Mouse (Mus musculus) cortical plate, adult 2 months (tissue): ENCODE measurements around the gene March6. TPM values are rescaled to one million over a fixed set of nuclear protein-coding genes. Genes with fewer than 3 reads are reported as not detected.

ENCODE experiments used
- H3K27ac ChIP-seq: fragments of 200-500 bp; 2 replicates; pipeline ENCODE4 v1.5.1; 2012; ENCODE audit warnings: low read length, control low read depth, inconsistent platforms; ENCODE audit not compliant: insufficient read depth
- H3K4me1 ChIP-seq: fragments of 200-500 bp; 2 replicates; pipeline ENCODE4 v1.6.1; 2011; ENCODE audit warnings: low read length; ENCODE audit not compliant: control insufficient read depth, insufficient read depth
- H3K4me3 ChIP-seq: fragments of 200-500 bp; 2 replicates; pipeline ENCODE4 v1.5.1; 2011; ENCODE audit warnings: mild to moderate bottlenecking, low read length, control low read depth; ENCODE audit not compliant: insufficient read depth
- CTCF ChIP-seq: fragments of 200-500 bp; IDR thresholded peaks from 2 replicates; pipeline ENCODE4 v1.5.1; 2011; ENCODE audit warnings: mild to moderate bottlenecking, control low read depth, low read length; ENCODE audit not compliant: insufficient read depth; ENCODE audit errors: extremely low read depth
- POLR2A ChIP-seq: fragments of 200-500 bp; IDR thresholded peaks from 2 replicates; pipeline ENCODE4 v1.6.1; 2011; ENCODE audit warnings: mild to moderate bottlenecking, low read length, control low read depth; ENCODE audit not compliant: insufficient read depth; ENCODE audit errors: extremely low read depth
- polyA plus RNA-seq: library from polyadenylated mRNA; depleted of rRNA; stranded (reverse); fragments of >200 nt; gene quantifications from 2 replicates; pipeline ENCODE4 v1.2.3, GENCODE M21; 2012; rRNA removed

March6 gene
- 84.0 and 88.6 TPM in 2 replicates for polyA plus RNA-seq

- Histone ChIP-seq H3K4me1 (peaks cover 3% of the 10 kb centered on the region; the same call in 1 of the 2 replicates), H3K27ac (peak within 1 kb of the TSS; percentile 88), H3K4me3 (peak within 1 kb of the TSS; percentile 60)
- no peak for TF ChIP-seq CTCF
- TF ChIP-seq POLR2A: peak; percentile 49; the same call in 1 of the 2 replicates
Measured at GRCm38 (mm10) chr15:31530659-31531445, at the start of gene March6. Gene March6, minus strand, starts transcription at chr15:31531053.

GRCm38 (mm10) chr15:31576076-31576475 lies 45.2 kb upstream of the March6 start:
- H3K4me1 ChIP-seq: no peaks in the 10 kb centered on the region; the same call in 1 of the 2 replicates
- no peak overlapping the region for H3K27ac ChIP-seq
- TF ChIP-seq CTCF (no peak), POLR2A (no peak)
- no peak overlapping the region for H3K4me3 ChIP-seq

GRCm38 (mm10) chr15:31573692-31574091 lies 42.8 kb upstream of the March6 start:
- Histone ChIP-seq H3K27ac (no peak overlapping the region), H3K4me1 (no peaks in the 10 kb centered on the region; the same call in 1 of the 2 replicates), H3K4me3 (no peak overlapping the region)
- TF ChIP-seq CTCF (no peak), POLR2A (no peak)

- TF ChIP-seq POLR2A (no peak), CTCF (no peak)
- no peak overlapping the region for H3K4me3 ChIP-seq
Measured at GRCm38 (mm10) chr15:31573287-31573686, 42.4 kb upstream of the March6 start.

GRCm38 (mm10) chr15:31571906-31572722 lies 41.3 kb upstream of the March6 start:
- TF ChIP-seq CTCF (no peak), POLR2A (no peak)
- Histone ChIP-seq H3K4me3 (no peak overlapping the region), H3K4me1 (no peaks in the 10 kb centered on the region; the same call in 1 of the 2 replicates), H3K27ac (no peak overlapping the region)

More at GRCm38 (mm10) chr15:31573287-31573686, 42.4 kb upstream of the March6 start:
- no peak overlapping the region for H3K27ac ChIP-seq
- H3K4me1 ChIP-seq: no peaks in the 10 kb centered on the region; the same call in 1 of the 2 replicates

GRCm38 (mm10) chr15:31570959-31571358 lies 40.1 kb upstream of the March6 start:
- Histone ChIP-seq H3K4me1 (no peaks in the 10 kb centered on the region; the same call in 1 of the 2 replicates), H3K27ac (no peak overlapping the region), H3K4me3 (no peak overlapping the region)
- TF ChIP-seq CTCF (no peak), POLR2A (no peak)

- no peaks in the 10 kb centered on the region; the same call in 1 of the 2 replicates for H3K4me1 ChIP-seq
Measured at GRCm38 (mm10) chr15:31569325-31570022, 38.6 kb upstream of the March6 start.

GRCm38 (mm10) chr15:31568581-31568996 lies 37.7 kb upstream of the March6 start:
- Histone ChIP-seq H3K4me3 (no peak overlapping the region), H3K4me1 (no peaks in the 10 kb centered on the region; the same call in 1 of the 2 replicates), H3K27ac (no peak overlapping the region)
- TF ChIP-seq CTCF (no peak), POLR2A (no peak)

More at GRCm38 (mm10) chr15:31569325-31570022, 38.6 kb upstream of the March6 start:
- TF ChIP-seq CTCF: no peak
- TF ChIP-seq POLR2A: no peak
- Histone ChIP-seq H3K27ac (no peak overlapping the region), H3K4me3 (no peak overlapping the region)

- no peak overlapping the region for H3K27ac ChIP-seq
- H3K4me1 ChIP-seq: no peaks in the 10 kb centered on the region; the same call in 1 of the 2 replicates
- no peak overlapping the region for H3K4me3 ChIP-seq
- no peak for TF ChIP-seq POLR2A
- no peak for TF ChIP-seq CTCF
Measured at GRCm38 (mm10) chr15:31567431-31567830, 36.6 kb upstream of the March6 start.
